Mouse (Mus musculus) heart, adult 8-10 months (tissue): ENCODE data around the gene Olfr1314. TPM values are rescaled to one million over a fixed set of nuclear protein-coding genes. Genes with fewer than 3 reads are reported as not detected.

Experiments
- DNase-seq: peaks from one replicate; pipeline ENCODE4 v3.0.0; 2022; ENCODE audit warnings: low spot score
- total RNA-seq, 4 experiments: library from RNA; stranded (reverse); gene quantifications; 2 replicates each; pipeline ENCODE4 v1.2.4; 2022

Olfr1314 gene
- total RNA-seq: not detected

GRCm38 (mm10) chr2:112096681-112097080 lies at the start of gene Olfr1314:
TSS of gene Olfr1314 (minus strand) at chr2:112096781.
- no peak for DNase-seq

GRCm38 (mm10) chr2:112140029-112140428 lies 43.4 kb upstream of the Olfr1314 start, which contains the start of gene Olfr1317:
TSS of gene Olfr1317 (plus strand) at chr2:112140329.
- no peak for DNase-seq

GRCm38 (mm10) chr2:112134877-112135276 lies 38.3 kb upstream of the Olfr1314 start, which contains the start of gene Olfr1316:
TSS of gene Olfr1316 (minus strand) at chr2:112134977.
- no peak for DNase-seq

- no peak for DNase-seq
Measured at GRCm38 (mm10) chr2:112115340-112115739, 18.8 kb upstream of the Olfr1314 start, which contains the start of gene Olfr1315-ps1. TSS of gene Olfr1315-ps1 (minus strand) at chr2:112115440.

- no peak for DNase-seq
Measured at GRCm38 (mm10) chr2:112077743-112078142, 18.8 kb downstream of the Olfr1314 start, which contains the start of gene Olfr1313. TSS of gene Olfr1313 (minus strand) at chr2:112077843.

- DNase-seq: no peak
Measured at GRCm38 (mm10) chr2:112050138-112050537, 46.4 kb downstream of the Olfr1314 start, which contains the start of gene Olfr1312. TSS of gene Olfr1312 (minus strand) at chr2:112050238.

Other genes starting within 250 kb of the Olfr1314 start
- gene Olfr1305, start 219.6 kb downstream of the Olfr1314 start, total RNA-seq: not detected
- gene Olfr1306, start 180.5 kb downstream of the Olfr1314 start, total RNA-seq: not detected
- gene Olfr1307, start 147.3 kb downstream of the Olfr1314 start, total RNA-seq: under 1 TPM in 1 of 4 experiments, not detected in 3; under 0.01 TPM
- not detected for gene Olfr1308, start 131.8 kb downstream of the Olfr1314 start, total RNA-seq
- not detected for gene Olfr1309, start 106.5 kb downstream of the Olfr1314 start, total RNA-seq
- gene Olfr1310, start 84.1 kb downstream of the Olfr1314 start, total RNA-seq: not detected
- not detected for gene Olfr1311, start 72.4 kb downstream of the Olfr1314 start, total RNA-seq
- gene Olfr1312, start 46.5 kb downstream of the Olfr1314 start, total RNA-seq: not detected
- not detected for gene Olfr1313, start 18.9 kb downstream of the Olfr1314 start, total RNA-seq
- gene Olfr1315-ps1, start 18.7 kb upstream of the Olfr1314 start, total RNA-seq: not detected
- not detected for gene Olfr1316, start 38.2 kb upstream of the Olfr1314 start, total RNA-seq
- not detected for gene Olfr1317, start 43.5 kb upstream of the Olfr1314 start, total RNA-seq
- not detected for gene Olfr1318, start 57.4 kb upstream of the Olfr1314 start, total RNA-seq
- gene Lpcat4, start 142.7 kb upstream of the Olfr1314 start, total RNA-seq: 1 to 10 TPM; 2.6 to 3.6 (median 2.8) TPM
- gene Nutm1, start 162.5 kb upstream of the Olfr1314 start, total RNA-seq: not detected
- 10 to 100 TPM; 57.1 to 65.3 (median 63.2) TPM for gene Nop10, start 165.1 kb upstream of the Olfr1314 start, total RNA-seq
- 10 to 100 TPM; 28.2 to 35.4 (median 31.2) TPM for gene Slc12a6, start 169.0 kb upstream of the Olfr1314 start, total RNA-seq
- gene Gm21985, start 169.5 kb upstream of the Olfr1314 start, total RNA-seq: 1 to 10 TPM in 2 of 4 experiments, under 1 TPM in 2; 0.49 to 2.4 (median 0.91) TPM